Mouse (Mus musculus): ENCODE data around the gene Jmjd1c. TPM values are rescaled to one million over a fixed set of nuclear protein-coding genes. Genes with fewer than 3 reads are reported as not detected.

Jmjd1c gene
- polyA plus RNA-seq, 1 experiment, result 5.9 TPM

GRCm38 (mm10) chr10:67183086-67183485 is 87.2 kb downstream of the Jmjd1c start:
- DNase-seq (ENCODE audit: low read depth, low spot score), result no peak
- 75% methylated on average over 1 of the region's 1 CpGs for WGBS

GRCm38 (mm10) chr10:67184441-67185070 is 88.6 kb downstream of the Jmjd1c start:
- 69% methylated on average over 3 of the region's 3 CpGs for WGBS
- DNase-seq (ENCODE audit: low read depth, low spot score), result no peak

DNA sequence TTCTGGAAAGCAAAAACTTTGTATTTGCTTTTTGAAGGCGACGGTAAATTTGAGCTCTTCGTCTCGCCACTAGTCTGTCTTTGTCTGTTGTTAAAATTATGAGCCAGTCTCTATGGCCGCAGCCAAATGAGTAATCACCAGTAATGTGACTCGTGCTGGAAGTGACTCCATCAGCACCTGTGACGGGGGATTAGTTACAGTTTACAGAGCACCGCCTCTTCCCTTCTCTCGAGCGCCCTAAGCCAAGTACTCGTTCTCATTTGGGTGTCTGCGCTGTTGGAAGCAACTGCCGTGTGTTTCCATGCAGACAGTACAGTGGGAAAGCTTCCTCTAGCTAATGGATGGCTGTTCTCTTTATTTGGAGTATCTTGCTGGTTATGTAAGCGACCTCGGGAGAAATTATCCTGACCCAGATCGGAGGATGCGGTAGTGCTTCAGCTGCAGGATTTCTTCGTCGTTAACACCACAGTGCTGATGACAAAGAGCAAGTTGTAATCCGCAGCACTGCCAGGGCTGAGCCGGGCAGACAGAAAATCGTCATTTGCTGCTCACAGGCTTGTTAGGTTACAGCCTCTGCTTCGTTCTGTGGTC is 89.7 kb downstream of the Jmjd1c start:
- peak; percentile 79 for DNase-seq (ENCODE audit: low read depth, low spot score)
- under 1% methylated on average over 23 of the region's 23 CpGs for WGBS

GRCm38 (mm10) chr10:67186489-67186888 is 90.6 kb downstream of the Jmjd1c start:
- DNase-seq (ENCODE audit: low read depth, low spot score), result no peak

GRCm38 (mm10) chr10:67187001-67187453 is 91.1 kb downstream of the Jmjd1c start:
- WGBS, result 4% methylated on average over 5 of the region's 5 CpGs
- DNase-seq (ENCODE audit: low read depth, low spot score), result no peak

DNA sequence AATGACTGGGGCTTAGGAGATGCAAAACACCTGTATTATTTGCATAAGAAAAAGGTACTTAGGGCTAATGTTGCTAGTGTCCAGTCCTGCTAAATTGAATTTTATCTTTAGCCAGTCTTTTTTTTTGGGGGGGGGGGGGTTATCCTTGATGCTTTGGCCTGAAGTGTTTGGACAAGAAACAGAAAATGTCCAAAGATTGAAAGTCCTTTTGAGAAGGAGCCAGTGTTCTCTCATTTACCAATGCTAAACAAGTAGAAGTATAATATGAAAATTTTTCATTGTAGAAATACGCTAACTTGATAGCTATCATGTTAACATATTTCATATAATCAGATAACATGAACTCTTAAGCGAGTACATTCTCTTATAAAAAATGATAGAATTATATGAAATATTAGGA is 92.0 kb downstream of the Jmjd1c start:
- no peak for DNase-seq (ENCODE audit: low read depth, low spot score)
- WGBS, result 76% methylated on average over 2 of the region's 2 CpGs

DNA sequence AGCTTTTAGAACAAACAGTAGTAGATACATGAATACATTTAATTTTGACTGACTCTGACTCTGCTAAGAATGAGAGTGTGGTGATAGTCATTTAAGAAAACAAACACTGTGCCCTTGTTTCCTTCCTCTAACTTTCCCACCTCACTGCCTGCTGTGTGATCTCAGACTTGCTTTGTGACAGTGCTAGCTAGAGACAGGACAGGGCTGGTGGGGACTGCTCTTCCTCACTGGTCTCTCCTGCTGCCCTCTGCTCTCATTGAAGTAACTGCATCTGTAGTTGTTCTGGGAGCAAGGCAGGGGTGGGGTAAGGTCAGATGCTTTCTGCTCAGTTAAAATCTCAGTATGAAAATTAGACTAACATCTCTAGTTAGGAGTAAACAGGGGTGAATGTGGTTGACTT is 93.1 kb downstream of the Jmjd1c start:
- no peak for DNase-seq (ENCODE audit: low read depth, low spot score)

GRCm38 (mm10) chr10:67190261-67190660 is 94.3 kb downstream of the Jmjd1c start:
- 49% methylated on average over 1 of the region's 1 CpGs for WGBS
- no peak for DNase-seq (ENCODE audit: low read depth, low spot score)

GRCm38 (mm10) chr10:67192366-67192765 is 96.4 kb downstream of the Jmjd1c start:
- 95% methylated on average over 3 of the region's 3 CpGs for WGBS
- DNase-seq (ENCODE audit: low read depth, low spot score), result no peak

GRCm38 (mm10) chr10:67193003-67193652 is 97.2 kb downstream of the Jmjd1c start:
- DNase-seq (ENCODE audit: low read depth, low spot score), result no peak
- WGBS, result 45% methylated on average over 3 of the region's 3 CpGs

DNA sequence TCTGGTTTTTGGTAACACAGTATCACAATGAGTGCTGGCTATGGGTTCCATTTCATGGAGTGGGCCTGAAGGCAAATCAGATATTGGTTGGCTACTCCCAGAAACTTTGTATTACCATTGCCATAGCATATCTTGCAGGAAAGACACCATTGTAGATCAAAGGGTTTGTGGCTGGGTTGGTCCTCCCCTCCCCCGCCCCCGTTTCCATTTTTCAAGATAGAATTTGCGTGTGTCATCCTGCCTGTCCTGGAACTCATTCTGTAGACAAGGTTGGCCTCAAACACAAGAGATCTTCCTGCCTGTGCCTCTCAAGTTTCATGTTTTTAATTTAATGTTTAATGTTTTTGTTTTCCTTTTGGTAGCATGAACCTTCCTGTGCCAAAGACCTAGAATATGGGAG is 98.1 kb downstream of the Jmjd1c start:
- 94% methylated on average over 3 of the region's 3 CpGs for WGBS
- DNase-seq (ENCODE audit: low read depth, low spot score), result no peak

- DNase-seq (ENCODE audit: low read depth, low spot score), result no peak
- 79% methylated on average over 1 of the region's 1 CpGs for WGBS
These were observed 99.7 kb downstream of the Jmjd1c start for GRCm38 (mm10) chr10:67195671-67196070.

DNA sequence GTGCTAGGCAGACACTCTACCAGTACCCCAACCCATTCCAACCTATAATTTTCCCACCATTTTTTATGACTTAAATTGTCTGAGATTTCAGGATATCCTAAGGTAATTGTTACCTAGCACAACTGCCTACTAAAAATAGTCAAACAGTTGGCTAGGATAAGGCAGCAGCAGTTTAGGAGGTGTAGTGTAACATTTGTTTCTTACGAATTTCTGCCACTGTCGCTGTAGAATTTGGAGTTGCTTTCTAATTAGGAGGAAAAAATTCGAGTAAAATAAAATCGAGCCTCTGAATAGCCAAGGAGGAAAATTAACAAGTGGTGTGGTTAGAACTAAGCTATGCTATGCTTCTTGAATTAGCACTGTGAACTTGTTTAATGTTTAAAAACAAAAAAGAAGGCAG is 101.3 kb downstream of the Jmjd1c start:
- DNase-seq (ENCODE audit: low read depth, low spot score), result no peak
- 68% methylated on average over 4 of the region's 4 CpGs for WGBS

DNA sequence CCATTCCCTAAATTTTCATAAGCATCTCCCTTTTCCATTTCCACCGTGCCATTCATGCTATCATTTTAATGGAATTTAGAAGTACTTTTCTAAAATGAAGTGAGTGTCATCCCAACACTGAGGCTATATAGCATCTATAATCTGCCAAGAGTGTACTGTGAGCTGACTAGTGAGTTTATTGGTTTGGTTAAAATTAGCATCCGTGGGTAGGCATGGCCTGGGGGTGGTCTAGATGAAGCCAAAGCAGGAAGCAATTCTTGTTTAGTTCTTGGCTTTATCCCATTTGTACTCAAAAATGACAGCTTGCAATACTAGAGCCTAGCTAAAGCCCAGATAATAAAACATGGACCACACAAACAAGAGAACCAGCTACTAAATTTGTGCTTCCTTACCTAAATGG is 101.9 kb downstream of the Jmjd1c start:
- 52% methylated on average over 2 of the region's 2 CpGs for WGBS

GRCm38 (mm10) chr10:67201769-67202168 is 105.8 kb downstream of the Jmjd1c start:
- no peak for DNase-seq (ENCODE audit: low read depth, low spot score)

More for the DNA sequence above, 101.9 kb downstream of the Jmjd1c start:
- no peak for DNase-seq (ENCODE audit: low read depth, low spot score)

DNA sequence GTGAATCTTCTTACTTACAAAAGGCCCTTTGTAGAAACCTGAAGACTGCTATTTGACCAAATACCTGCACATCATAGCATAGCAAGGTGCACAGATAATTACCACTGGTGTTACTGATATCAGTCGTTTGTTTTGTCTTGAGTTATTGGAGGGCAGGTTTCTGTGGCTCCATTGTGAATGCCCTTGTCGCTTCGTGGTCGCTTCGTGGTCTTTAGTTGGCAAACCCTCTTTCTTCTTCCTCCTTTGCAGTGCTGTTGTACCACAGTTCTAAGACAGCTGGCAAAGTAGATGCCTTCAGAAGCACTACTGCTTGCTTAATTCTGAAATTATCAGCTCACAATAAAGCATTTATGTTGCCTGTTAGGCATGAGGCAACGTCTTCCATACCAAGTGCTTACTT is 106.5 kb downstream of the Jmjd1c start:
- WGBS, result 72% methylated on average over 6 of the region's 6 CpGs
- DNase-seq (ENCODE audit: low read depth, low spot score), result no peak

DNA sequence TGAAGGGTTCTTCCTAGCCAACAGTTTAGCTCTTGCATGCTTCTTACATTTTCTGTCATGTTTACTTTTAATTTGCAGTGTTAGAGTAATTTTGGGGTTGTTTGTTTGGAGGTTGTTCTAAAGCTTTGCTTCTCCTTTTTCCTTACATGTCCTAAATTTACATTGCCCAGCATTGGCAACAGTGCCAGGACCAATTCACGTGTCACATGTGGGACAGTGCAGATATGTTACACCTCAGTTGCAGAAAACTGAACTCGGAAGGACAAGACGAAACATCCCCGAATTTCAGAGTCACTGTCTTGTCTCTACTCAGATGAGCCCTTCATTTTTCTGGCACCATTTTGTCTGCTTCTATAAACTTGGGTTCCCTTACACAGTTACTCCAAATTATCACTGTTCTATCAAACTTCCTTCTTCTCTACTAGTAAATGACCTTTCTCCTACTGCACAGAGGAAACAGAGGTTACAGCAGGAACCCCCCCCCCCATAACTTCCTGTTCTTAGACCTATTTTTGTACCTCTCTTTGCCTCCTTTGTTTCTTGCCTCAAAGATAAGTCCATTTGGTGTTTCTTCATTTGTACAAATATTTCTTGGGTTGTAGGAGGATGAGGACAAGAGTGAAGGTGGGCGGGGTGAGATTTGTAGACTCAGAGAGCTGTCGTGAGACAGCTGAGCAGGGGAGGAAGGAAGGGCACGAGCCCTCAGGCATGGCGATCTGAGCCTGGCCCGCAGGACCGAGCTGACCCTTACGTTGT is 108.9 kb downstream of the Jmjd1c start:
- WGBS, result 81% methylated on average over 11 of the region's 11 CpGs
- DNase-seq (ENCODE audit: low read depth, low spot score), result no peak

GRCm38 (mm10) chr10:67207931-67208330 is 112.0 kb downstream of the Jmjd1c start:
- 80% methylated on average over 2 of the region's 2 CpGs for WGBS
- no peak for DNase-seq (ENCODE audit: low read depth, low spot score)

DNA sequence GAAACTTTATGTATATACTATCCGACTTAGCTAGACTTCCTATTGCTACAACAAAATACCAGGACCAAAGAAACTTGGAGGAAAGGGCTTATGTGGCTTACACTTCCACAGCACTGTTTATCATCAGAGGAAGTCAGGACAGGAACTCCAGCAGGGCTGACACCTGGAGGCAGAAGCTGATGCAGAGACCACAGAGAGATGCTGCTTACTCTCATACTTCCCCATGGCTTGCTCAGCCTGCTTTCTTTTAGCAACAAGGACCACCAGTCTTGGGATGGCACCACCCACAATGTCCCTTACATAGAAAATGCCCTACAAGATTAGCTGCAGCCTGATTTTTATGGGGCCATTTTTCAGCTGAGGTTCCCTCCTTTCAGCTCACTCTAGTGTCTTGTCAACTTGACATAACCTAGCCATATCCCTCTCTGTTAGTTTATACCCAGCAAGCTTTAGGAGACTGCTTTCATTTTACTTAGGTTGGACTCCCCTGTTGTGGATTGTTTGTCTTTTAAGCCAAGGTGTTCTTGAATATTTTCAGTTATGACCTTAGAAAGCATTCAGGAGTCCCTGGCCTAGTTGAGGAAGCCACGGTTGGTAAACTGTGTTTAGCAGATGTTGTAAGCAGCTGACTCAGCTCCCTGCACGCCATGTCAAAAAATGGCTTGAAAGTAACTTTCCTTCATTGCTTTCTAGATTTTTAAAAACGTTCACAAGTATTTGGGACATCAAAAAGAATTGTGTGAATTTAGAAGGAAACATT is 114.2 kb downstream of the Jmjd1c start:
- WGBS, result 52% methylated on average over 4 of the region's 4 CpGs
- DNase-seq (ENCODE audit: low read depth, low spot score), result no peak

DNA sequence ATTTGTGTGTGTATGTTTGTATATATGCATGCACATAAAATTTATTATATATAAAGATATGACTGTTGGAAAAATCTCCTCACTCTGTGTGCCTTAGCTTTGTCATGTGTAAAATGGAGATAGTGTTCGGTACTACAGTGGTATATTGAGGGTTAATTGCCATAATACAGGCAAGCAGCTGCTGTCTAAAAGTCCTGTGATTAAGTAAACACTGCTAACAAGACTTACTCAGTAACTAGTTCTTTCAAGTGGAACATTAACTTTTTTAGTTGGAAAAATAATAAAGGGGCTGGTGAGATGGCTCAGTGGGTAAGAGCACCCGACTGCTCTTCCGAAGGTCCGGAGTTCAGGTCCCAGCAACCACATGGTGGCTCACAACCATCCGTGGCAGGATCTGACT is 116.1 kb downstream of the Jmjd1c start:
- DNase-seq (ENCODE audit: low read depth, low spot score), result no peak
- WGBS, result 49% methylated on average over 5 of the region's 5 CpGs

Measured in large intestine, adult 2 months (tissue).